Mouse (Mus musculus) kidney, embryonic 14.5 days (tissue): ENCODE results near the gene Eps8. TPM values are rescaled to one million over a fixed set of nuclear protein-coding genes. Genes with fewer than 3 reads are reported as not detected.

Experiments
- ATAC-seq: fragments of 200-750 bp; cut with Nextera tagmentation; 2 replicates; pipeline ENCODE4 v1.8.0; 2017; ENCODE audit warnings: moderate number of reproducible peaks, mild to moderate bottlenecking, moderate TSS enrichment, moderate library complexity; ENCODE audit not compliant: low FRiP score, low TSS enrichment
- H3K27ac ChIP-seq: fragments of 300-500 bp; sonication (generic); 2 replicates; pipeline ENCODE4 v1.5.1; 2014; ENCODE audit warnings: low read depth, mild to moderate bottlenecking, low read length, moderate library complexity, mixed read lengths
- H3K27me3 ChIP-seq: fragments of 300-500 bp; sonication (generic); 2 replicates; pipeline ENCODE4 v1.6.1; 2014; ENCODE audit warnings: mild to moderate bottlenecking, low read length; ENCODE audit not compliant: control insufficient read depth, insufficient read depth
- H3K36me3 ChIP-seq: fragments of 300-500 bp; sonication (generic); 2 replicates; pipeline ENCODE4 v1.6.1; 2014; ENCODE audit warnings: low read length, mixed read lengths; ENCODE audit not compliant: control insufficient read depth, insufficient read depth
- H3K4me1 ChIP-seq: fragments of 300-500 bp; sonication (generic); 2 replicates; pipeline ENCODE4 v1.6.1; 2014; ENCODE audit warnings: low read length, mixed read lengths; ENCODE audit not compliant: control insufficient read depth, insufficient read depth
- H3K4me2 ChIP-seq: fragments of 300-500 bp; sonication (generic); replicated peaks from 2 replicates; pipeline ENCODE4 v1.6.1; 2014; ENCODE audit warnings: low read depth, mild to moderate bottlenecking, low read length
- H3K4me3 ChIP-seq: fragments of 300-500 bp; sonication (generic); 2 replicates; pipeline ENCODE4 v1.5.1; 2014; ENCODE audit warnings: mild to moderate bottlenecking, low read length
- H3K9ac ChIP-seq: fragments of 300-500 bp; sonication (generic); 2 replicates; pipeline ENCODE4 v1.6.1; 2014; ENCODE audit warnings: low read depth, mild to moderate bottlenecking, low read length, moderate library complexity
- H3K9me3 ChIP-seq: fragments of 300-500 bp; sonication (generic); 2 replicates; pipeline ENCODE4 v1.6.1; 2016; ENCODE audit warnings: low read length; ENCODE audit not compliant: control insufficient read depth
- WGBS: fragments of 180-500 bp; shearing (Covaris S2); extraction: QIAGEN DNeasy Blood & Tissue Kit; methylation state at CpG from one replicate; pipeline ENCODE4 v1.1.7; 2014; 5-methylcytosine and 5-hydroxymethylcytosine counted together
- polyA plus RNA-seq: library from polyadenylated mRNA; unstranded; fragments of >200 nt; fragmentation: Nextera tagmentation; extraction: Ambion mirVana; gene quantifications from 2 replicates; pipeline ENCODE4 v1.2.1, GENCODE M21; 2014

Gene Eps8
- 16.0 and 28.5 TPM in 2 replicates for polyA plus RNA-seq

DNA sequence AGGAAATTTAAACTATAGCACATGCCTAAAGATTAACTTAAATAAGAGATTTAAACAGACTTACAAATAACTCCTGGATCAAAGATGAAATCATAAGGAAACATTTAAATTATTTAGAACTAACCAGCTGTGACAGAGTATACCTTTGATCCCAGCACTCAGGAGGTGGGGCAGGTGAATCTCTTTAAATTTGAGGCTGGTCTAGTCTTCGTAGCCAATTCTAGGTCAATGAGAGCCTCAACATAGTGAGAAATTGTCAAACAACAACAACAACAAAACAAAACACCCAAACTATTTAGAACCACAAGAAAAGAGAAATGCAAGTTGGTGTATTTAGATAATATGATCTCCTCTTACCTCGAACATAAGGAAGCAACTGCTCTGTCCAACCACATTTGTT is at the start of gene Eps8:
Eps8 (minus strand) TSS at position 101 of the 400 bp plus-strand sequence.
- WGBS: 88% methylated on average over 2 of the region's 2 CpGs
- H3K9ac ChIP-seq: no peak within 1 kb of the TSS
- no peaks in the 10 kb centered on the region for H3K9me3 ChIP-seq
- H3K27ac ChIP-seq: no peak within 1 kb of the TSS
- H3K4me2 ChIP-seq: no peak within 1 kb of the TSS
- no peaks in the 10 kb centered on the region for H3K36me3 ChIP-seq
- no peaks in the 10 kb centered on the region for H3K27me3 ChIP-seq
- H3K4me3 ChIP-seq: no peak within 1 kb of the TSS
- H3K4me1 ChIP-seq: no peaks in the 10 kb centered on the region
- ATAC-seq: no peak

DNA sequence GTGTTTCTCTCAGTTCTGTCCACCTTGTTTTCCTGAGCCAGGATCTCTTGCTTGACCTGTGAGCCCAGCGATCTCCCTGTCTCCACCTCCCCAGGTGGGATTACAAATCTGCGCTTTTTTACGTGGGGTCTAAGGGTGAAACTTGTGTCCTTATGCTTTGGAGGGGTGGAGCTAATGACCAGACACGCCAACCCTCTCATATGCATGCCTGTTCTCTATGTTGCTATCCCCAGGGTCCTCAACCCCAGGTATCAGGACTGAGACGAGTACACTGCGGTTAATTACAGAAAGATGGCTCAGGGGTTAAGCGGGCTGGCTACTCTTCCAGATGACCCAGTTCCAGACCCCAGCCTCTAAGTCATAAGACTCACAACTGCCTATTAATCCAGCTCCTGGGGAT is 48.8 kb upstream of the Eps8 start:
- no peaks in the 10 kb centered on the region for H3K4me1 ChIP-seq
- no peak for ATAC-seq
- no peaks in the 10 kb centered on the region for H3K9me3 ChIP-seq
- H3K36me3 ChIP-seq: no peaks in the 10 kb centered on the region
- H3K9ac ChIP-seq: no peak overlapping the region
- H3K4me2 ChIP-seq: no peak overlapping the region
- H3K27ac ChIP-seq: no peak overlapping the region
- no peak overlapping the region for H3K4me3 ChIP-seq
- H3K27me3 ChIP-seq: no peaks in the 10 kb centered on the region
- 89% methylated on average over 7 of the region's 7 CpGs for WGBS

DNA sequence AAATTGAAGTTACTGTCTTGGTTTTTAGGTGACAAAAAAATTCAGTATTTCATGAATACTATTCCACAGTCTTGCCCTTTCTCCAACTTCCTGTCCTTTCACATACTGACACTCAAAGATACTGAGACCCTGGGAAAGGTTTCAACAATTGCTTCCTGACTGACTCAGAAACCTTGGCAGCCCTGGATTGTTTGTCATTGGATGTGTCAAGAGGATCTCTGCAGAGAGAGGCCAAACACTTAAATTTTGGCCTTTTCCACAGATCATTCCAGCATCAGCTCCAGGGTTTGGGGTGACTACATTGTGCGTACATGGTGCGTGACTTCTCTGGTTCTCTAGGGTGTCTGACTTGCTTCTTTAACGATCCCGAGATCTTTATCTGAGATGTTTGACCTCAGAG is 48.2 kb upstream of the Eps8 start:
- no peak for ATAC-seq
- Histone ChIP-seq H3K4me2 (no peak overlapping the region), H3K9ac (no peak overlapping the region), H3K27me3 (no peaks in the 10 kb centered on the region), H3K27ac (no peak overlapping the region), H3K9me3 (no peaks in the 10 kb centered on the region), H3K4me1 (no peaks in the 10 kb centered on the region), H3K36me3 (no peaks in the 10 kb centered on the region), H3K4me3 (no peak overlapping the region)
- 60% methylated on average over 4 of the region's 4 CpGs for WGBS

DNA sequence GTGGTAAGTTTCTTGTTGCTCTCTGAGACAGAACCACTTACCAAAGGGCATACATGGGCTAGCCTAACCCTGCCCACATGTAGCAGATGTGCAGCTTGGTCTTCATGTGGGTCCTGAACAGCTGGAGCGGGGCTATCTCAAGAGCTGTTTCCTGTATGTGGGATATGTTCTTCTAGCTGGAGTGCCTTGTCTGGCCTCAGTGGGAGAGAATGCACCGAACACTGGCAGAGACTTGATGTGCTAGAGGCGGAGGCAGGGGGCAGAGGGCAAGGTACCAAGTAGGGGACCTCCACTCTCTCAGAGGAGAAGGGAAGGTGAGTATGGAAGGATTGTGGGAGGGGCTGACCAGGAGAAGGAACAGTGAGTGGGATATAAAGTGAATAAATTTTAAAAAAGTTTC is 47.5 kb upstream of the Eps8 start:
- Histone ChIP-seq H3K27ac (no peak overlapping the region), H3K36me3 (no peaks in the 10 kb centered on the region), H3K4me2 (no peak overlapping the region), H3K4me1 (no peaks in the 10 kb centered on the region), H3K9ac (no peak overlapping the region), H3K27me3 (no peaks in the 10 kb centered on the region), H3K4me3 (no peak overlapping the region), H3K9me3 (no peaks in the 10 kb centered on the region)
- 82% methylated on average over 3 of the region's 3 CpGs for WGBS
- ATAC-seq: no peak

DNA sequence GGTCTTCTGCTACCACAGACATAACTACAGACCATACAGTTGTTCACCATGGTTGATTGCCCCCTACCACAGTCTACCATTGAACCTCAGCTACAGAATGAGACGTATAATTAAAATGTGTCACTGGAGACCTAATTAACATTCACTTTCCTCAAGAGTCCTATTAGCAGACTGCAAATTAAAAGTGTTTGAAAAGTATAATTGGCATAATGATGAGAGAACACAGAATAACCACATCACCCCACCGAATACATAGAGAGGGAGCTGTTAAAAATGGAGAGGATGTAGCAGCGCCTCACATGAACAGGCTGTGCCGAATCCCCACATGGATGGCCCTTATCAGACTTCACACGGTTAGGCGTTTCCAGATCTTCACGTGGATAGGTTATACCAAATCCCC is 44.8 kb upstream of the Eps8 start:
- Histone ChIP-seq H3K4me3 (no peak overlapping the region), H3K4me1 (no peaks in the 10 kb centered on the region), H3K36me3 (no peaks in the 10 kb centered on the region), H3K27ac (no peak overlapping the region), H3K4me2 (no peak overlapping the region), H3K9me3 (no peaks in the 10 kb centered on the region), H3K9ac (no peak overlapping the region), H3K27me3 (no peaks in the 10 kb centered on the region)
- no peak for ATAC-seq
- 90% methylated on average over 7 of the region's 7 CpGs for WGBS

DNA sequence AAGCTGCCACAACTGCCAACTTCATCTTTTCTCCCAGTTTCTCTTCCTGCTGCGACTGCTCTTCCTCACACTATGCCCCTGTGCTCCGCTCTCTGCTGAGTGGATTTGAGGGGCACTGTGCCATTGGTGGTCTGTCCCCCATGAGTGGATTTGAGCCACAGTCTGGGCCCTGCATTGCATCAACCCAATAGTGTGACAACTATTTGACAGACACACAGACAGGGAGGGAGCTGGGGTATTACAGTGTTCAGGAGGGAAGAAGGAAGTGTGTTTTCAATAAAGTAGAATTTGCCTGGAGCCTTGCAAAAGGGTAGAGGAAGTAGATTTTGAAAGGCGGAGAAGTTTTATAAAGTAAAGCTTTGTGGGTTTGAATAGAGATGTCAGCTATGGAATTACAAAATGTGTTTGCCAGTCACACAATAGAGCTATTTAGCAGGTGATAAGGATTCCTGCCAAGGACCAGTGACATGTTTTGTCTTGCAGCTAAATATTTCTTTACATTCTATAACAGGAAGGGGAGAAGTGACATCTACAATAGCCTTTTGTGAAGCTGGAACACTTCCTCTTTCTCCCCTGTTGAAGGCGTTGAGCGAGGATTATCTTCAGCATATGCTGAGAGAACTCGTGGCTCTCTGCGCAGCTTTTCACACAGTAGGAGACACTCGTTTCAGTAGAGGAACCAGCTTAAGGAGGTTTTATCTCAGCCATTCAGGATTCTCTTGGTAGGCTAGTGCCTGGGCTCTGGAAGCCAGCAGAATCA is 41.9 kb upstream of the Eps8 start:
- no peaks in the 10 kb centered on the region for H3K27me3 ChIP-seq
- H3K9ac ChIP-seq: no peak overlapping the region
- no peaks in the 10 kb centered on the region for H3K9me3 ChIP-seq
- H3K4me1 ChIP-seq: no peaks in the 10 kb centered on the region
- H3K4me2 ChIP-seq: no peak overlapping the region
- no peak overlapping the region for H3K27ac ChIP-seq
- no peaks in the 10 kb centered on the region for H3K36me3 ChIP-seq
- 85% methylated on average over 8 of the region's 8 CpGs for WGBS
- H3K4me3 ChIP-seq: no peak overlapping the region
- ATAC-seq: no peak

DNA sequence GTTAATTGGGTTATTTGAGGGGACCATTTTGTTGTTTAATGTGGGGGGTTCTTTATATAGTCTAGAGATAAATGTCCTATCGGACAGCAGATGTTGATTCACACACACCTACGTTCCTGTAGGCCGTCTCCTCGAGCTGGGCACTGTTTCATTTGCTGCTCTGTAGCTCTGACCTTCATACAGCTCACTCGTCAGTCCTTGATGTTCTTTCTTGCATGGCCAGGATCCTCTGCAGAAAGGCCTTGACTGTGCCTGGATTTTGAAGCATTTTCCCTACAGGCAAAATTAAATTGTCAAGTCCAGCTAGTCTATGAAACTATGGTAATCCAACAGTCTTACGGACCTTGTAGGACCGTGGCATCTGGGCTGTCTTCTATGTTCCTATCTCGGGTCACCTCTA is 40.4 kb upstream of the Eps8 start:
- WGBS: 83% methylated on average over 8 of the region's 8 CpGs
- H3K4me1 ChIP-seq: no peaks in the 10 kb centered on the region
- no peaks in the 10 kb centered on the region for H3K27me3 ChIP-seq
- H3K4me2 ChIP-seq: no peak overlapping the region
- H3K9ac ChIP-seq: no peak overlapping the region
- no peak overlapping the region for H3K4me3 ChIP-seq
- H3K27ac ChIP-seq: no peak overlapping the region
- no peaks in the 10 kb centered on the region for H3K36me3 ChIP-seq
- ATAC-seq: no peak
- no peaks in the 10 kb centered on the region for H3K9me3 ChIP-seq

DNA sequence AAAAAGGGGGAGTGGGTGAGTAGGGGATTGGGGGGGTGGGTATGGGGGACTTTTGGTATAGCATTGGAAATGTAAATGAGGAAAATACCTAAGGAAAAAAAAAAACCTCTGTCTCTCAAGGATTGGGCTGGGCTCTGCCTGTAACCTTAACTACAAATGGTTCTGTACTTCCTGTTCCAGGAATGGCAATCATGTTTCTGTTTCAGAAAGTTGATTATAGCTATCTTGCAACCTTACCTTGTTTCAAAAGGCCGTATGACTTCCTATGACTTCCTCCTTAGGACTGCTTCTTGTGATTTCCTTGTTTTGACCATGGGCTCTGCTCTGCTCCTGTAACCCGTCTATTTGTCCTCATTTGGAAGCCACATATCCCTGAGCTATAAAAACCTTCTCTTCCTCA is 39.6 kb upstream of the Eps8 start:
- Histone ChIP-seq H3K4me2 (no peak overlapping the region), H3K9me3 (no peaks in the 10 kb centered on the region), H3K4me3 (no peak overlapping the region), H3K36me3 (no peaks in the 10 kb centered on the region), H3K4me1 (no peaks in the 10 kb centered on the region), H3K9ac (no peak overlapping the region), H3K27ac (no peak overlapping the region), H3K27me3 (no peaks in the 10 kb centered on the region)
- ATAC-seq: no peak
- WGBS: 80% methylated on average over 2 of the region's 2 CpGs

DNA sequence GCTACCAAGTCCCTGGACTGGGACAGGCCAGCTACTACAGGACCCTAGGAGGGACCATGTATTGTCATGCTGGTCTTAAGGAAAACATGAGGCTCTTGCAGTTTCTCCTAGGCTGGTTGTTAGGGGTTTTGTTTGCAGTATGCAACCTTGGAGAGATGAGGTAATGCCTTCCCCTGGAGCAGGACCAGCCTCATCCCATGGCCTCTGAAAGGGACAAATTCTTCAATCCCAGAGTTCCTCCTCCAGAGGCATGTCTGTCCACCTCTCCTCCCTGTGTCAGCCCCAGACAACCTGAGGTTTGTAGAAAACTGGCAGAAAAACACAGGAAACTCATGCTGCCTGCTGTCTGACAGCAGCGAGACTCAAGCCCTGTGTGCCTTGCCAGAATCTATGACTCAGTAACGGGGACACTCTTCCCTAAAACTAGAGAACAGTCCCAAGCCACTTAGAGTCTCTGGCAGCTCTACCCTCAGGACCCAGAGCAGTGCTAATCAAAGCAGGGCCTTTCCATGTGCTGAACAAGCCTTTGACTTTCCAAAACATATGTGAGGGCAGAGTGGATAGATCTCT is 36.0 kb upstream of the Eps8 start:
- H3K9ac ChIP-seq: no peak overlapping the region
- no peaks in the 10 kb centered on the region for H3K36me3 ChIP-seq
- H3K4me3 ChIP-seq: no peak overlapping the region
- H3K27me3 ChIP-seq: no peaks in the 10 kb centered on the region
- no peak overlapping the region for H3K4me2 ChIP-seq
- WGBS: 79% methylated on average over 2 of the region's 2 CpGs
- H3K27ac ChIP-seq: no peak overlapping the region
- ATAC-seq: no peak
- H3K4me1 ChIP-seq: no peaks in the 10 kb centered on the region
- no peaks in the 10 kb centered on the region for H3K9me3 ChIP-seq
